Mouse (Mus musculus) CD4-positive naive resting alpha-beta T cell, adult 76 days (primary cell): ENCODE results near the gene Pbx3. TPM values are rescaled to one million over a fixed set of nuclear protein-coding genes. Genes with fewer than 3 reads are reported as not detected.

ENCODE experiments used
- total RNA-seq: library from RNA; stranded (reverse); gene quantifications from one replicate; pipeline ENCODE4 v1.2.4, GENCODE M21; 2023

The Pbx3 gene
- 3.5 TPM for total RNA-seq

GRCm38 (mm10) chr2:34372305-34373301 is at the start of gene Pbx3:
TSS of gene Pbx3 (minus strand) at chr2:34373142.

GRCm38 (mm10) chr2:34406601-34407464 is 33.9 kb upstream of the Pbx3 start, which contains the start of gene Mapkap1:
TSS of gene Mapkap1 (plus strand) at chr2:34406771.

Other genes starting within 250 kb of the Pbx3 start
- gene Mapkap1, start 33.6 kb upstream of the Pbx3 start, total RNA-seq = 56.0 TPM